Mouse (Mus musculus): ENCODE data around the gene Sobp. TPM values are rescaled to one million over a fixed set of nuclear protein-coding genes. Genes with fewer than 3 reads are reported as not detected.

Sobp gene
- polyA plus RNA-seq, 1 experiment from 2014 or later = 15.6 TPM

GRCm38 (mm10) chr10:43002721-43003465 lies 171.4 kb downstream of the Sobp start:
- peak overlapping the region; percentile 49 for H3K9ac ChIP-seq (replicated peaks)
- no peak overlapping the region for H3K27ac ChIP-seq
- ATAC-seq = no peak
- 13% methylated on average over 25 of the region's 25 CpGs for WGBS
- H3K27me3 ChIP-seq = no peaks in the 10 kb centered on the region
- no peaks in the 10 kb centered on the region; the same call in 1 of the 2 replicates for H3K36me3 ChIP-seq
- peak overlapping the region; percentile 22; the same call in 1 of the 2 replicates for H3K4me3 ChIP-seq (replicated peaks)
- H3K9me3 ChIP-seq = no peaks in the 10 kb centered on the region
- peak overlapping the region; percentile 50 for H3K4me2 ChIP-seq (replicated peaks)
- H3K4me1 ChIP-seq (replicated peaks) = peaks cover 17% of the 10 kb centered on the region

- H3K9me3 ChIP-seq = no peaks in the 10 kb centered on the region
- H3K27me3 ChIP-seq = no peaks in the 10 kb centered on the region
- H3K27ac ChIP-seq = no peak overlapping the region
- peak overlapping the region; percentile 50 for H3K4me2 ChIP-seq (replicated peaks)
- H3K9ac ChIP-seq (replicated peaks) = no peak overlapping the region; the same call in 1 of the 2 replicates
- no peak overlapping the region for H3K4me3 ChIP-seq (replicated peaks)
- 8% methylated on average over 13 of the region's 13 CpGs for WGBS
- no peaks in the 10 kb centered on the region; the same call in 1 of the 2 replicates for H3K36me3 ChIP-seq
- peaks cover 17% of the 10 kb centered on the region for H3K4me1 ChIP-seq (replicated peaks)
- ATAC-seq = no peak
Observed at GRCm38 (mm10) chr10:43002066-43002678, 172.2 kb downstream of the Sobp start.

- peaks cover 17% of the 10 kb centered on the region for H3K4me1 ChIP-seq (replicated peaks)
- H3K9ac ChIP-seq (replicated peaks) = no peak overlapping the region
- no peaks in the 10 kb centered on the region for H3K9me3 ChIP-seq
- ATAC-seq = no peak
- H3K36me3 ChIP-seq = no peaks in the 10 kb centered on the region; the same call in 1 of the 2 replicates
- no peak overlapping the region for H3K4me3 ChIP-seq (replicated peaks)
- no peaks in the 10 kb centered on the region for H3K27me3 ChIP-seq
- 91% methylated on average over 3 of the region's 3 CpGs for WGBS
- no peak overlapping the region for H3K4me2 ChIP-seq (replicated peaks)
- H3K27ac ChIP-seq = no peak overlapping the region
Observed at GRCm38 (mm10) chr10:43001433-43001832, 172.9 kb downstream of the Sobp start.

- Histone ChIP-seq H3K4me2 (replicated peaks) (no peak overlapping the region), H3K4me1 (replicated peaks) (peaks cover 28% of the 10 kb centered on the region), H3K36me3 (no peaks in the 10 kb centered on the region; the same call in 1 of the 2 replicates), H3K9me3 (no peaks in the 10 kb centered on the region), H3K27ac (no peak overlapping the region), H3K27me3 (no peaks in the 10 kb centered on the region), H3K4me3 (replicated peaks) (no peak overlapping the region), H3K9ac (replicated peaks) (no peak overlapping the region)
- WGBS = 95% methylated on average over 10 of the region's 10 CpGs
- peak; percentile 35 for ATAC-seq
Observed at GRCm38 (mm10) chr10:42999324-42999723, 175.0 kb downstream of the Sobp start.

- Histone ChIP-seq H3K36me3 (no peaks in the 10 kb centered on the region), H3K9ac (replicated peaks) (no peak overlapping the region), H3K9me3 (no peaks in the 10 kb centered on the region), H3K4me1 (replicated peaks) (peaks cover 23% of the 10 kb centered on the region), H3K27me3 (peaks cover 6% of the 10 kb centered on the region; the same call in 1 of the 2 replicates), H3K27ac (no peak overlapping the region), H3K4me2 (replicated peaks) (no peak overlapping the region), H3K4me3 (replicated peaks) (no peak overlapping the region)
- 94% methylated on average over 2 of the region's 2 CpGs for WGBS
- no peak for ATAC-seq
Observed at GRCm38 (mm10) chr10:42997278-42997677, 177.1 kb downstream of the Sobp start.

GRCm38 (mm10) chr10:42995484-42995895 lies 178.8 kb downstream of the Sobp start:
- Histone ChIP-seq H3K9me3 (no peaks in the 10 kb centered on the region), H3K4me3 (replicated peaks) (no peak overlapping the region), H3K27ac (no peak overlapping the region), H3K4me2 (replicated peaks) (no peak overlapping the region), H3K27me3 (peaks cover 9% of the 10 kb centered on the region; the same call in 1 of the 2 replicates), H3K9ac (replicated peaks) (no peak overlapping the region), H3K4me1 (replicated peaks) (peaks cover 29% of the 10 kb centered on the region), H3K36me3 (no peaks in the 10 kb centered on the region)
- ATAC-seq = no peak
- WGBS = 56% methylated on average over 13 of the region's 13 CpGs

GRCm38 (mm10) chr10:42994331-42994782 lies 180.0 kb downstream of the Sobp start:
- Histone ChIP-seq H3K4me3 (replicated peaks) (no peak overlapping the region), H3K36me3 (no peaks in the 10 kb centered on the region), H3K27ac (0 out of 2 replicates have a peak overlapping the region, but pooled peaks have one; percentile 21), H3K27me3 (peaks cover 9% of the 10 kb centered on the region; the same call in 1 of the 2 replicates), H3K9ac (replicated peaks) (no peak overlapping the region), H3K9me3 (no peaks in the 10 kb centered on the region), H3K4me2 (replicated peaks) (peak overlapping the region; percentile 23; the same call in 1 of the 2 replicates), H3K4me1 (replicated peaks) (peaks cover 29% of the 10 kb centered on the region)
- 29% methylated on average over 13 of the region's 13 CpGs for WGBS
- ATAC-seq = no peak

GRCm38 (mm10) chr10:42991018-42991417 lies 183.3 kb downstream of the Sobp start:
- Histone ChIP-seq H3K36me3 (no peaks in the 10 kb centered on the region), H3K4me3 (replicated peaks) (no peak overlapping the region), H3K27ac (0 out of 2 replicates have a peak overlapping the region, but pooled peaks have one; percentile 25), H3K27me3 (peaks cover 9% of the 10 kb centered on the region), H3K9ac (replicated peaks) (no peak overlapping the region), H3K9me3 (no peaks in the 10 kb centered on the region), H3K4me1 (replicated peaks) (peaks cover 31% of the 10 kb centered on the region), H3K4me2 (replicated peaks) (no peak overlapping the region)
- ATAC-seq = peak; percentile 27; the same call in 1 of the 2 replicates
- WGBS = 54% methylated on average over 9 of the region's 9 CpGs

- 35% methylated on average over 6 of the region's 6 CpGs for WGBS
- ATAC-seq = no peak
Observed at GRCm38 (mm10) chr10:42989910-42990309, 184.4 kb downstream of the Sobp start.

GRCm38 (mm10) chr10:42988627-42989026 lies 185.7 kb downstream of the Sobp start:
- H3K9me3 ChIP-seq = no peaks in the 10 kb centered on the region
- ATAC-seq = no peak
- no peak overlapping the region for H3K9ac ChIP-seq (replicated peaks)
- no peak overlapping the region for H3K4me2 ChIP-seq (replicated peaks)
- H3K27ac ChIP-seq = no peak overlapping the region
- peaks cover 9% of the 10 kb centered on the region for H3K27me3 ChIP-seq
- H3K36me3 ChIP-seq = no peaks in the 10 kb centered on the region
- no peak overlapping the region for H3K4me3 ChIP-seq (replicated peaks)
- WGBS = 66% methylated on average over 15 of the region's 15 CpGs
- peaks cover 14% of the 10 kb centered on the region for H3K4me1 ChIP-seq (replicated peaks)

More at GRCm38 (mm10) chr10:42989910-42990309, 184.4 kb downstream of the Sobp start:
- Histone ChIP-seq H3K27me3 (peaks cover 9% of the 10 kb centered on the region), H3K9me3 (no peaks in the 10 kb centered on the region), H3K9ac (replicated peaks) (no peak overlapping the region), H3K4me2 (replicated peaks) (no peak overlapping the region), H3K4me3 (replicated peaks) (no peak overlapping the region), H3K27ac (no peak overlapping the region), H3K4me1 (replicated peaks) (peaks cover 26% of the 10 kb centered on the region), H3K36me3 (no peaks in the 10 kb centered on the region)

GRCm38 (mm10) chr10:42987594-42988052 lies 186.7 kb downstream of the Sobp start:
- Histone ChIP-seq H3K4me3 (replicated peaks) (no peak overlapping the region), H3K27me3 (peaks cover 9% of the 10 kb centered on the region; the same call in 1 of the 2 replicates), H3K4me1 (replicated peaks) (peaks cover 14% of the 10 kb centered on the region), H3K4me2 (replicated peaks) (no peak overlapping the region), H3K36me3 (no peaks in the 10 kb centered on the region), H3K9me3 (no peaks in the 10 kb centered on the region), H3K27ac (no peak overlapping the region), H3K9ac (replicated peaks) (no peak overlapping the region)
- 18% methylated on average over 6 of the region's 6 CpGs for WGBS
- peak; percentile 69 for ATAC-seq

- Histone ChIP-seq H3K4me3 (replicated peaks) (no peak overlapping the region), H3K4me2 (replicated peaks) (no peak overlapping the region), H3K27ac (no peak overlapping the region), H3K36me3 (no peaks in the 10 kb centered on the region), H3K4me1 (replicated peaks) (peaks cover 6% of the 10 kb centered on the region), H3K9ac (replicated peaks) (no peak overlapping the region), H3K27me3 (peaks cover 8% of the 10 kb centered on the region; the same call in 1 of the 2 replicates), H3K9me3 (no peaks in the 10 kb centered on the region)
- WGBS = 64% methylated on average over 4 of the region's 4 CpGs
- ATAC-seq = no peak
Observed at GRCm38 (mm10) chr10:42984886-42985285, 189.4 kb downstream of the Sobp start.

Measured in midbrain, embryonic 13.5 days (tissue).